Mouse (Mus musculus) megakaryocyte, embryonic 14.5 days (primary cell): ENCODE measurements around the gene Zfp575.

Experiments
- FLI1 ChIP-seq: IDR thresholded peaks from 2 replicates; pipeline ENCODE4 v1.6.1; 2012; ENCODE audit warnings: low read length, inconsistent platforms, mixed read lengths
- GATA1 ChIP-seq: IDR thresholded peaks from 3 replicates; pipeline ENCODE4 v1.6.1; 2012; ENCODE audit warnings: mixed read lengths, low read length, inconsistent platforms, borderline replicate concordance

DNA sequence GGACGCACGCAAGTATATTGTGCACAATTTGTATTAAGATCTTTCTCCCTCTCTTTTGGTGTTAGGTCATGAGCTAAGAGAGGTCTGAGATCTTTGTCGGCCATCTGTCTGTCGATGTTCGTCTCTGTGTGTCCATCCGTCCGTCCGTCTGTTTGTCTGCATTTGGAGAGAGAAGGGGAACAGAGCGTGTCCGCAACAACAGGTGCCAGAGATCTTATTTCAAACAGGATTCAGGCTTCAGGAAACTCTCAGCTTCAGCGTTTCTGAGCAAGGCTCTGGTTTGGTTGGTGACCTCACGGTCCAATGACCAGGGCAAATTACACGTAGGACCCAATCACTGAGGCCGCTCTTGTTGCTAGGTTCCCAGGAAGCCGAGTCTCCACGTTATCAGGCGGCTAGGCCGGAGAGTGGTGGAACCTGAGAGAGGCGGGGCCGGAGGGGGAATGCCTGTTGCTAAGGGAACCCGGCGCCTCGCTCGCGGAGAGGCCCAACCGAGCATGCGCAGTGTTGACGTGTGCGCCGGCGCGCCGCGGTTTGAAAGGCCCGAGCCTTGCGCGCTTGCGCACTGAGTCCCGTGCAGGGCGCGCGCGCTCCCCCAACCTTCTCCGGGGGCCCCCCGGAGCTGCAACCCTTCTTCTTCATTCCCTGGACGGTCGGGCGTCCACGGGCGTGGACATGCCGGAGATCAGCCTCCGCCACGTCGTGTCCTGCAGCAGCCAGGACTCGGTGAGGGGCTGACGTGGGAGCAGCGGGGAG, 40.6 kb downstream of the Zfp575 start:
- TF ChIP-seq FLI1 (no peak), GATA1 (peak; percentile 77; the same call in 2 of the 3 replicates)
